Mouse (Mus musculus): ENCODE measurements around the gene Gm20388.

GRCm38 (mm10) chr8:122620446-122620845 is 2709.8 kb downstream of the Gm20388 start:
- no peak for TF ChIP-seq CTCF (IDR thresholded peaks at IDR 0.05; ENCODE audit: low read depth)
- TF ChIP-seq EP300 (optimal IDR thresholded peaks at IDR 0.05): no peak
